Mouse (Mus musculus): Measurements from ENCODE around the gene Rhobtb1.

DNA sequence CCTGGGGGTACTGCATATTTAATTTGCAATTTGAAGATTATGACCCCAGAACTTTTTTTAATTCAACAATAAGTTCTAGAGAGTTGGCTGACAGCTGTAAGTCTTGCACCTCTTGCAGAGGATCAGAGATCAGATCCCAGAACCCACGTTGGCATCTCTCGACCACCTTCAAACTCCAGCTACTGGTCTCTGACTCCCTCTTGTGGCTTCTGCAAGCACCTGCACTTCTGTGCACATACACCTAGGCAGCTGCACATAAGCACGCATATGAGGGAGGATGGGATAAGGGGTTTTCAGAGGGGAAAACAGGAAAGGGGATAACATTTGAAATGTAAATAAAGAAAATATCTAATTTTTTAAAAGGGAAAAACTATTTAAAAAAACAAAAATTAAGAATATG is 57.5 kb downstream of the Rhobtb1 start:
- no peak for TF ChIP-seq CTCF (IDR thresholded peaks at IDR 0.05; ENCODE audit: low read depth, low read length)
- TF ChIP-seq POLR2A (IDR thresholded peaks at IDR 0.05; ENCODE audit: borderline replicate concordance, low read depth, low read length) = no peak
